Mouse (Mus musculus) kidney, postnatal 25 days (tissue): ENCODE measurements around the gene Acss1.

Experiments
- DNase-seq, 2 experiments: peaks; one replicate each; pipeline ENCODE4 v3.0.0; 2021; ENCODE audit warnings: mixed read lengths in 2 of 2

The Acss1 gene

GRCm38 (mm10) chr2:150665534-150666451, 2.5 kb downstream of the Acss1 start:
- DNase-seq, result peak; percentile 48 to 73

- no peak for DNase-seq
Observed at GRCm38 (mm10) chr2:150665006-150665405, 3.3 kb downstream of the Acss1 start.

- peak; percentile 42 to 44 for DNase-seq
Observed at GRCm38 (mm10) chr2:150664152-150664920, 4.0 kb downstream of the Acss1 start.

- DNase-seq, result peak in 1 of 2 experiments; percentile 40
Observed at GRCm38 (mm10) chr2:150663255-150663654, 5.0 kb downstream of the Acss1 start.

GRCm38 (mm10) chr2:150662007-150662406, 6.3 kb downstream of the Acss1 start:
- DNase-seq, result no peak

- DNase-seq, result peak in 1 of 2 experiments; percentile 69
Observed at GRCm38 (mm10) chr2:150660668-150661451, 7.4 kb downstream of the Acss1 start.

- DNase-seq, result peak; percentile 35 to 61
Observed at GRCm38 (mm10) chr2:150660049-150660448, 8.3 kb downstream of the Acss1 start.

GRCm38 (mm10) chr2:150656975-150657768, 11.1 kb downstream of the Acss1 start:
- DNase-seq, result no peak

GRCm38 (mm10) chr2:150656112-150656511, 12.2 kb downstream of the Acss1 start:
- DNase-seq, result no peak

- no peak for DNase-seq
Observed at GRCm38 (mm10) chr2:150655290-150655689, 13.0 kb downstream of the Acss1 start.

- peak; percentile 71 to 85 for DNase-seq
Observed at GRCm38 (mm10) chr2:150654814-150655213, 13.5 kb downstream of the Acss1 start.

GRCm38 (mm10) chr2:150651366-150651765, 16.9 kb downstream of the Acss1 start:
- peak; percentile 39 to 64 for DNase-seq

- peak in 1 of 2 experiments; percentile 37 for DNase-seq
Observed at GRCm38 (mm10) chr2:150650511-150651074, 17.7 kb downstream of the Acss1 start.

- DNase-seq, result peak; percentile 28 to 52
Observed at GRCm38 (mm10) chr2:150648300-150648895, 19.9 kb downstream of the Acss1 start.

GRCm38 (mm10) chr2:150647681-150648299, 20.5 kb downstream of the Acss1 start:
- peak; percentile 67 to 68 for DNase-seq

GRCm38 (mm10) chr2:150646411-150647121, 21.7 kb downstream of the Acss1 start:
- no peak for DNase-seq

- DNase-seq, result no peak
Observed at GRCm38 (mm10) chr2:150645225-150645624, 23.1 kb downstream of the Acss1 start.

- DNase-seq, result no peak
Observed at GRCm38 (mm10) chr2:150643726-150644415, 24.4 kb downstream of the Acss1 start.

GRCm38 (mm10) chr2:150643166-150643565, 25.1 kb downstream of the Acss1 start:
- DNase-seq, result no peak
